Mouse (Mus musculus): Measurements from ENCODE around the gene Gm17455. TPM values are rescaled to one million over a fixed set of nuclear protein-coding genes. Genes with fewer than 3 reads are reported as not detected.

Gene Gm17455
- total RNA-seq, 2 experiments from 2014 or later, result not detected

GRCm38 (mm10) chr10:60419624-60420023, 20.1 kb downstream of the Gm17455 start:
- DNase-seq, result no peak

- no peak for DNase-seq
Observed at GRCm38 (mm10) chr10:60422756-60423155, 23.2 kb downstream of the Gm17455 start.

DNA sequence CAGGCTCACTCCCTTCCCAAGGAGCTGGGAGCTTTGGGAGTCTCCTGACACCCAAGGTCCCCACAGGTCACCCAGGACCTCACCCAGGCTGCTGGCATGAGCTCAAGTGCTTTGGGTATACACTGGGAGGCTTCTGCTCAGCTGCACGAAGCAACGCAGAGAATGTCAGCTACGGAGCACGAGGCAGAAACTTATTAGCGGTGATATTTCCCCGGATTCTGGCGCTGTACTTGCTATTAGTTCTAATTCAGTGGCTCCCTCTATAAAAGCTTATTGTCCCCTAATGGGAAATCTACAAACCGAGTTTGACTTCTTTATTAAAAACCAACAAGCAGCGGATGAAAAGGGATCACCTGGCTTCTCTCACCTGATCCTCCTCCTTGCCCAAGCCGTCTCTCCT, 30.5 kb downstream of the Gm17455 start:
- DNase-seq, result no peak

- no peak for DNase-seq
Observed at GRCm38 (mm10) chr10:60430591-60430990, 31.1 kb downstream of the Gm17455 start.

- DNase-seq, result no peak
Observed at GRCm38 (mm10) chr10:60432679-60433078, 33.2 kb downstream of the Gm17455 start.

- DNase-seq, result no peak
Observed at GRCm38 (mm10) chr10:60442321-60442720, 42.8 kb downstream of the Gm17455 start.

DNA sequence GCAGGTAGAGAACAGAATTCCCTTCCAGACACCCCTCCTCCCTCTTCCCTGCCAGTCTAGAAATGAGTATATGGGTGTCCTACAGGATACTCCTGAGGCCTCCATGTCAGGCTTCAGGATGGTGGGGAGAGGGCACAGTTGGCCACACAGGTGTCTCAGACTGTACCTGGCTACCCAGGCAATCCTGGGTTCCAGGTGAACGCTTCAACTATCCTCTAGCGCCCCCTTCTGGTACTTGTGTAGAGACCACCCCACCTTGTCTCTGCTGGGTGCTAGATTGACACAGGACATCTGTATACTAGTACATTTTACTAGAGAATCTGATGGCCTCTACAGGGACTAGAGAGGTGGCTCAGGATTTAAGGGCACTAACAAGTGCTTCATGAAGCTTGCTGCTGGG, 43.6 kb downstream of the Gm17455 start:
- DNase-seq, result no peak

DNA sequence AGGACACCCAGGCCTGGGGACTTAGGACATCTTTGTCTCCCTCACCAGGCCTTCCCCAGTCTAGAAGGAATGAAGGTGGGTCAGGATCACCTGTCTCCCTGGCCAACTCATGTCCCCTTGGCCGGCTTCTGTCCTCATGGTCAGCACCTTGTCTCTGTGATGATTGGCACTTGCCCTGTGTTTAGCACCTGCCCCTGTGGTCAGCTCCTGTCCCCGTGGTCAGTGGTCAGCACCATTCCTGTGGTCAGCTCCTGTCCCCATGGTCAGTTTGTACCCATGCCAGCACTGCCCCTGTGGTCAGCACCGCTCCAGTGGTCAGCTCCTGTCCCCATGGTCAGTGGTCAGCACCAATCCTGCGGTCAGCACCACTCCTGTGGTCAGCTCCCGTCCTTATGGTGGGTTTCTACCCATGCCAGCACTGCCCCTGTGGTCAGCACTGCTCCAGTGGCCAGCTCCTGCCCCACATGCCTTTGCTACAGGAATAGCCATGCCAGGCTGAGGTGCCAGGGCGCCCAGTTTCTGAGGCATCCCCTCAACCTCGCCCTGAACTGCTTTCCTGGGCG, 45.6 kb downstream of the Gm17455 start:
- no peak for DNase-seq

- no peak for DNase-seq
Observed at GRCm38 (mm10) chr10:60447186-60447585, 47.7 kb downstream of the Gm17455 start.

Other genes starting within 250 kb of the Gm17455 start
- under 1 TPM; 0.26 to 0.51 TPM for gene Chst3, start 180.5 kb upstream of the Gm17455 start, total RNA-seq (2021)
- 100 to 1,000 TPM; 590 to 608 TPM for gene Psap, start 122.1 kb upstream of the Gm17455 start, total RNA-seq (2021)
- gene Vsir, start 52.9 kb upstream of the Gm17455 start, total RNA-seq (2021), result 1 to 10 TPM; 7.0 to 7.4 TPM